Mouse (Mus musculus): ENCODE data around the gene Mrgprx1.

GRCm38 (mm10) chr7:47981995-47982394, 45.4 kb downstream of the Mrgprx1 start, which contains the start of gene Mrgpra4:
- TF ChIP-seq CTCF (IDR thresholded peaks at IDR 0.05; ENCODE audit: extremely low read depth, insufficient read depth, insufficient read length, insufficient replicate concordance), result no peak
- no peak for TF ChIP-seq POLR2A (IDR thresholded peaks at IDR 0.05; ENCODE audit: low read depth, low read length)
